Mouse (Mus musculus) lung, embryonic 15.5 days (tissue): ENCODE results near the gene Tbl2. TPM values are rescaled to one million over a fixed set of nuclear protein-coding genes. Genes with fewer than 3 reads are reported as not detected.
A peak's percentile ranks its signal among the peaks of the same experiment; 100 is the strongest.

Experiments
- ATAC-seq: fragments of 200-750 bp; cut with Nextera tagmentation; 2 replicates; pipeline ENCODE4 v1.8.0; 2017; ENCODE audit warnings: moderate number of reproducible peaks, borderline replicate concordance; ENCODE audit not compliant: low FRiP score, low TSS enrichment; ENCODE audit errors: extremely low read depth
- H3K27ac ChIP-seq: fragments of 300-500 bp; sonication (generic); 2 replicates; pipeline ENCODE4 v1.5.1; 2015; ENCODE audit warnings: moderate library complexity, mild to moderate bottlenecking, inconsistent platforms
- H3K27me3 ChIP-seq: fragments of 300-500 bp; sonication (generic); 2 replicates; pipeline ENCODE4 v1.6.1; 2015; ENCODE audit warnings: inconsistent platforms
- H3K36me3 ChIP-seq: fragments of 300-500 bp; sonication (generic); 2 replicates; pipeline ENCODE4 v1.6.1; 2015; ENCODE audit warnings: inconsistent platforms
- H3K4me1 ChIP-seq: fragments of 300-500 bp; sonication (generic); 2 replicates; pipeline ENCODE4 v1.6.1; 2015; ENCODE audit warnings: inconsistent platforms
- H3K4me2 ChIP-seq: fragments of 300-500 bp; sonication (generic); 2 replicates; pipeline ENCODE4 v1.6.1; 2015; ENCODE audit warnings: inconsistent platforms, mild to moderate bottlenecking, moderate library complexity
- H3K4me3 ChIP-seq: fragments of 300-500 bp; sonication (generic); 2 replicates; pipeline ENCODE4 v1.5.1; 2015; ENCODE audit warnings: mild to moderate bottlenecking, inconsistent platforms
- H3K9ac ChIP-seq: fragments of 300-500 bp; sonication (generic); 2 replicates; pipeline ENCODE4 v1.6.1; 2015; ENCODE audit warnings: inconsistent platforms
- H3K9me3 ChIP-seq: fragments of 300-500 bp; sonication (generic); 2 replicates; pipeline ENCODE4 v1.6.1; 2016; ENCODE audit warnings: inconsistent platforms
- WGBS: fragments of 180-500 bp; shearing (Covaris S2); methylation state at CpG from one replicate; pipeline ENCODE4 v1.1.7; 2015; 5-methylcytosine and 5-hydroxymethylcytosine counted together
- polyA plus RNA-seq: library from polyadenylated mRNA; unstranded; fragments of >200 nt; fragmentation: Nextera tagmentation; extraction: Ambion mirVana; gene quantifications from 2 replicates; pipeline ENCODE4 v1.2.1, GENCODE M21; 2015

Gene Tbl2
- polyA plus RNA-seq, 1 experiment from 2014 or later, result 21.4 TPM

- ATAC-seq, result no peak
- 52% methylated on average over 4 of the region's 4 CpGs for WGBS
- Histone ChIP-seq H3K9ac (no peak overlapping the region), H3K27ac (no peak overlapping the region), H3K4me1 (peaks cover 7% of the 10 kb centered on the region), H3K4me3 (no peak overlapping the region), H3K36me3 (no peaks in the 10 kb centered on the region), H3K9me3 (no peaks in the 10 kb centered on the region), H3K4me2 (no peak overlapping the region), H3K27me3 (peaks cover 15% of the 10 kb centered on the region)
These were observed 28.7 kb upstream of the Tbl2 start for GRCm38 (mm10) chr5:135120753-135121152.

- H3K4me2 ChIP-seq, result no peak overlapping the region
- H3K4me1 ChIP-seq, result no peaks in the 10 kb centered on the region
- H3K9ac ChIP-seq, result no peak overlapping the region
- no peaks in the 10 kb centered on the region for H3K9me3 ChIP-seq
- WGBS, result 51% methylated on average over 6 of the region's 6 CpGs
- no peak overlapping the region for H3K27ac ChIP-seq
- ATAC-seq, result no peak
- H3K4me3 ChIP-seq, result no peak overlapping the region
- H3K27me3 ChIP-seq, result peaks cover 11% of the 10 kb centered on the region
- no peaks in the 10 kb centered on the region for H3K36me3 ChIP-seq
These were observed 23.3 kb upstream of the Tbl2 start for GRCm38 (mm10) chr5:135126121-135126520.

- no peak overlapping the region for H3K4me2 ChIP-seq
- 77% methylated on average over 6 of the region's 6 CpGs for WGBS
- H3K4me3 ChIP-seq, result no peak overlapping the region
- H3K4me1 ChIP-seq, result no peaks in the 10 kb centered on the region
- no peaks in the 10 kb centered on the region for H3K9me3 ChIP-seq
- ATAC-seq, result no peak
- no peak overlapping the region for H3K27ac ChIP-seq
- no peaks in the 10 kb centered on the region for H3K36me3 ChIP-seq
- H3K9ac ChIP-seq, result no peak overlapping the region
- H3K27me3 ChIP-seq, result peaks cover 9% of the 10 kb centered on the region
These were observed 21.8 kb upstream of the Tbl2 start for GRCm38 (mm10) chr5:135127669-135128068.

GRCm38 (mm10) chr5:135129747-135130146, 19.7 kb upstream of the Tbl2 start:
- Histone ChIP-seq H3K27me3 (peaks cover 29% of the 10 kb centered on the region), H3K4me2 (no peak overlapping the region), H3K4me3 (no peak overlapping the region), H3K36me3 (no peaks in the 10 kb centered on the region), H3K9me3 (no peaks in the 10 kb centered on the region), H3K9ac (no peak overlapping the region), H3K4me1 (peaks cover 8% of the 10 kb centered on the region; the same call in 1 of the 2 replicates), H3K27ac (no peak overlapping the region)
- no peak for ATAC-seq
- 82% methylated on average over 4 of the region's 4 CpGs for WGBS

- Histone ChIP-seq H3K27me3 (peaks cover 29% of the 10 kb centered on the region), H3K4me3 (peak overlapping the region; percentile 18), H3K9me3 (no peaks in the 10 kb centered on the region), H3K36me3 (no peaks in the 10 kb centered on the region), H3K4me2 (peak overlapping the region; percentile 50), H3K27ac (no peak overlapping the region), H3K9ac (no peak overlapping the region), H3K4me1 (peaks cover 8% of the 10 kb centered on the region; the same call in 1 of the 2 replicates)
- peak; percentile 73 for ATAC-seq
- WGBS, result 3% methylated on average over 26 of the region's 26 CpGs
These were observed 15.6 kb upstream of the Tbl2 start for GRCm38 (mm10) chr5:135133736-135134405.

- 4% methylated on average over 8 of the region's 8 CpGs for WGBS
- Histone ChIP-seq H3K4me3 (peak overlapping the region; percentile 18), H3K27ac (no peak overlapping the region), H3K27me3 (peaks cover 29% of the 10 kb centered on the region), H3K36me3 (no peaks in the 10 kb centered on the region), H3K9ac (no peak overlapping the region), H3K4me2 (peak overlapping the region; percentile 50), H3K9me3 (no peaks in the 10 kb centered on the region), H3K4me1 (peaks cover 8% of the 10 kb centered on the region; the same call in 1 of the 2 replicates)
- ATAC-seq, result no peak
These were observed 14.9 kb upstream of the Tbl2 start for GRCm38 (mm10) chr5:135134534-135134933.

- H3K9ac ChIP-seq, result no peak overlapping the region
- 63% methylated on average over 2 of the region's 2 CpGs for WGBS
- no peaks in the 10 kb centered on the region; the same call in 1 of the 2 replicates for H3K27me3 ChIP-seq
These were observed 9.6 kb upstream of the Tbl2 start for GRCm38 (mm10) chr5:135139881-135140280.

GRCm38 (mm10) chr5:135144469-135144868, 5.0 kb upstream of the Tbl2 start:
- no peak overlapping the region for H3K27ac ChIP-seq
- no peak for ATAC-seq
- 49% methylated on average over 4 of the region's 4 CpGs for WGBS
- no peaks in the 10 kb centered on the region for H3K27me3 ChIP-seq
- H3K4me2 ChIP-seq, result no peak overlapping the region
- H3K4me1 ChIP-seq, result peaks cover 5% of the 10 kb centered on the region; the same call in 1 of the 2 replicates
- H3K36me3 ChIP-seq, result no peaks in the 10 kb centered on the region
- H3K4me3 ChIP-seq, result no peak overlapping the region
- no peaks in the 10 kb centered on the region for H3K9me3 ChIP-seq
- no peak overlapping the region for H3K9ac ChIP-seq

More at GRCm38 (mm10) chr5:135139881-135140280, 9.6 kb upstream of the Tbl2 start:
- no peak overlapping the region for H3K27ac ChIP-seq
- ATAC-seq, result no peak
- no peak overlapping the region for H3K4me2 ChIP-seq
- H3K36me3 ChIP-seq, result no peaks in the 10 kb centered on the region
- H3K4me3 ChIP-seq, result no peak overlapping the region
- H3K4me1 ChIP-seq, result no peaks in the 10 kb centered on the region
- no peaks in the 10 kb centered on the region for H3K9me3 ChIP-seq

- no peaks in the 10 kb centered on the region for H3K36me3 ChIP-seq
- 76% methylated on average over 3 of the region's 3 CpGs for WGBS
- no peak overlapping the region for H3K4me2 ChIP-seq
- no peak for ATAC-seq
- H3K27me3 ChIP-seq, result no peaks in the 10 kb centered on the region
- H3K27ac ChIP-seq, result no peak overlapping the region
- no peaks in the 10 kb centered on the region for H3K9me3 ChIP-seq
- H3K9ac ChIP-seq, result no peak overlapping the region
- H3K4me1 ChIP-seq, result peaks cover 8% of the 10 kb centered on the region
- no peak overlapping the region for H3K4me3 ChIP-seq
These were observed 3.9 kb upstream of the Tbl2 start for GRCm38 (mm10) chr5:135145532-135145931.

GRCm38 (mm10) chr5:135145955-135146354, 3.5 kb upstream of the Tbl2 start:
- peaks cover 13% of the 10 kb centered on the region for H3K4me1 ChIP-seq
- no peak overlapping the region for H3K4me2 ChIP-seq
- no peak overlapping the region for H3K27ac ChIP-seq
- no peaks in the 10 kb centered on the region for H3K27me3 ChIP-seq
- H3K36me3 ChIP-seq, result no peaks in the 10 kb centered on the region
- ATAC-seq, result no peak
- H3K4me3 ChIP-seq, result no peak overlapping the region
- H3K9ac ChIP-seq, result no peak overlapping the region
- no peaks in the 10 kb centered on the region for H3K9me3 ChIP-seq

- H3K36me3 ChIP-seq, result peaks cover 10% of the 10 kb centered on the region; the same call in 1 of the 2 replicates
These were observed 773 bp upstream of the Tbl2 start for GRCm38 (mm10) chr5:135148715-135149052.

GRCm38 (mm10) chr5:135149820-135150178, 342 bp downstream of the Tbl2 start:
- peak overlapping the region; percentile 83 for H3K9ac ChIP-seq
- peaks cover 19% of the 10 kb centered on the region for H3K36me3 ChIP-seq
- no peaks in the 10 kb centered on the region for H3K9me3 ChIP-seq
- no peak for ATAC-seq
- H3K4me1 ChIP-seq, result peaks cover 14% of the 10 kb centered on the region
- peak overlapping the region; percentile 73 for H3K4me3 ChIP-seq
- H3K27me3 ChIP-seq, result no peaks in the 10 kb centered on the region
- peak overlapping the region; percentile 97 for H3K27ac ChIP-seq
- WGBS, result 1% methylated on average over 23 of the region's 23 CpGs
- peak overlapping the region; percentile 78 for H3K4me2 ChIP-seq

More at GRCm38 (mm10) chr5:135148715-135149052, 773 bp upstream of the Tbl2 start:
- peak overlapping the region; percentile 43 for H3K9ac ChIP-seq
- no peaks in the 10 kb centered on the region for H3K27me3 ChIP-seq
- H3K4me3 ChIP-seq, result peak overlapping the region; percentile 73
- no peaks in the 10 kb centered on the region for H3K9me3 ChIP-seq
- peak overlapping the region; percentile 78 for H3K4me2 ChIP-seq
- peaks cover 14% of the 10 kb centered on the region for H3K4me1 ChIP-seq
- under 1% methylated on average over 13 of the region's 13 CpGs for WGBS
- ATAC-seq, result no peak; the same call in none of the 2 replicates
- peak overlapping the region; percentile 80 for H3K27ac ChIP-seq
